Mouse (Mus musculus) heart, adult 2 months (tissue): ENCODE measurements around the gene Borcs5. TPM values are rescaled to one million over a fixed set of nuclear protein-coding genes. Genes with fewer than 3 reads are reported as not detected.

ENCODE experiments used
- DNase-seq, 2 experiments: peaks; one replicate each; pipeline ENCODE4 v3.0.0; 2021
- H3K27ac ChIP-seq: fragments of 200-600 bp; 2 replicates; pipeline ENCODE4 v1.8.1; 2022
- H3K27me3 ChIP-seq: fragments of 200-500 bp; 2 replicates; pipeline ENCODE4 v1.6.1; 2012; ENCODE audit warnings: mild to moderate bottlenecking, low read length, inconsistent platforms, mixed read lengths; ENCODE audit not compliant: control insufficient read depth, insufficient read depth
- H3K36me3 ChIP-seq: fragments of 200-500 bp; 2 replicates; pipeline ENCODE4 v1.6.1; 2012; ENCODE audit warnings: low read length, inconsistent platforms; ENCODE audit not compliant: control insufficient read depth, insufficient read depth
- H3K4me1 ChIP-seq: fragments of 200-500 bp; 2 replicates; pipeline ENCODE4 v1.6.1; 2011; ENCODE audit warnings: low read length; ENCODE audit not compliant: control insufficient read depth, insufficient read depth
- H3K4me3 ChIP-seq: fragments of 200-600 bp; 2 replicates; pipeline ENCODE4 v1.8.1; 2022
- H3K79me2 ChIP-seq: fragments of 200-500 bp; replicated peaks from 2 replicates; pipeline ENCODE4 v1.6.1; 2012; ENCODE audit warnings: mild to moderate bottlenecking, inconsistent platforms, low read length, moderate library complexity, mixed read lengths; ENCODE audit not compliant: control insufficient read depth, insufficient read depth
- H3K9ac ChIP-seq: fragments of 200-500 bp; 2 replicates; pipeline ENCODE4 v1.6.1; 2012; ENCODE audit warnings: low read depth, mild to moderate bottlenecking, control low read depth, inconsistent platforms, low read length, mixed read lengths
- CTCF ChIP-seq: fragments of 200-600 bp; IDR thresholded peaks from 2 replicates; pipeline ENCODE4 v1.8.1; 2022; ENCODE audit warnings: antibody characterized with exemption, mild to moderate bottlenecking, moderate library complexity
- EP300 ChIP-seq: fragments of 200-500 bp; IDR thresholded peaks from 2 replicates; pipeline ENCODE4 v1.6.1; 2011; ENCODE audit warnings: low read depth, low read length, control low read depth; ENCODE audit not compliant: insufficient read depth
- POLR2A ChIP-seq: fragments of 200-500 bp; IDR thresholded peaks from 2 replicates; pipeline ENCODE4 v1.6.1; 2011; ENCODE audit warnings: mild to moderate bottlenecking, low read depth, low read length, control low read depth; ENCODE audit not compliant: insufficient read depth
- whole genome bisulfite sequencing: fragments of 180-500 bp; shearing (Covaris S2); methylation state at CpG from one replicate; pipeline ENCODE4 v1.1.7; 2018; 5-methylcytosine and 5-hydroxymethylcytosine counted together
- intact Hi-C: fragments of 180-260 bp; cut with DNase I; formaldehyde crosslinking; loops from one replicate; pipeline ENCODE4 v1.15.1; 2025
- polyA plus RNA-seq: library from polyadenylated mRNA; depleted of rRNA; stranded (reverse); fragments of >200 nt; gene quantifications from 2 replicates; pipeline ENCODE4 v1.2.3, GENCODE M21; 2012
- total RNA-seq, 2 experiments: library from RNA; stranded (reverse); gene quantifications; 2 replicates each; pipeline ENCODE4 v1.2.3; 2021

Borcs5 gene
- total and polyA plus RNA-seq, 3 experiments: 9.9 to 11.5 (median 10.5) TPM

GRCm38 (mm10) chr6:134684354-134684915, 45.1 kb downstream of the Borcs5 start:
- Histone ChIP-seq H3K27me3 (no peaks in the 10 kb centered on the region), H3K79me2 (0 out of 2 replicates have a peak, but pooled peaks cover 2% of the 10 kb centered on the region), H3K4me1 (peaks cover 3% of the 10 kb centered on the region), H3K9ac (no peak overlapping the region), H3K4me3 (no peak overlapping the region), H3K36me3 (no peaks in the 10 kb centered on the region), H3K27ac (no peak overlapping the region)
- intact Hi-C loops: no loop called here
- 51% methylated on average over 6 of the region's 6 CpGs for WGBS
- no peak for DNase-seq
- TF ChIP-seq POLR2A: no peak
- no peak for TF ChIP-seq EP300
- TF ChIP-seq CTCF: no peak

DNA sequence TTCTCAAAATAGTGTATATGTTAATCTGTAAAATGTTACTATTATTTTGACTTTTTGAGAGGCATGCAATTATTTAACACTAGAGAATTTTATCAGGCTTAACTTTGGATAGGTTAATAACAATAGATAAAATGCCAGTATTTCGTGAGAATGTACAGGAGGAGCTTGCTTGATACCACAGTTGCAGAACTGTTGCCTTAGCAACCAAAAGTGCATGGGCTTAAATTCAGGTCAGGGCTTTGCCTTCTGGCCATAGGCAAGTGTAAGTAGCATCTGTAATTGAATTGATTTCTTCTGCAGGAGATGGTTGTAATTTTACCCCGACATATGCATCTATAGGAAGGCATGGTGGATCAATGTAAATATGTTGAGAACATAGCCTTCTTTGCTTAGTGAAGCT, 45.7 kb downstream of the Borcs5 start:
- intact Hi-C loops: no loop called here
- Histone ChIP-seq H3K4me3 (no peak overlapping the region), H3K36me3 (no peaks in the 10 kb centered on the region), H3K9ac (no peak overlapping the region), H3K27ac (no peak overlapping the region), H3K4me1 (peaks cover 3% of the 10 kb centered on the region), H3K79me2 (0 out of 2 replicates have a peak, but pooled peaks cover 2% of the 10 kb centered on the region), H3K27me3 (no peaks in the 10 kb centered on the region)
- DNase-seq: no peak
- TF ChIP-seq POLR2A: no peak
- no peak for TF ChIP-seq CTCF
- TF ChIP-seq EP300: no peak
- WGBS: 74% methylated on average over 2 of the region's 2 CpGs

- DNase-seq: no peak
- Histone ChIP-seq H3K9ac (no peak overlapping the region), H3K27me3 (no peaks in the 10 kb centered on the region), H3K4me1 (peaks cover 3% of the 10 kb centered on the region), H3K27ac (no peak overlapping the region), H3K36me3 (no peaks in the 10 kb centered on the region), H3K79me2 (0 out of 2 replicates have a peak, but pooled peaks cover 2% of the 10 kb centered on the region), H3K4me3 (no peak overlapping the region)
- intact Hi-C loops: no loop called here
- WGBS: 95% methylated on average over 6 of the region's 6 CpGs
- TF ChIP-seq POLR2A: no peak
- TF ChIP-seq CTCF: no peak
- TF ChIP-seq EP300: no peak
These were observed 46.2 kb downstream of the Borcs5 start for GRCm38 (mm10) chr6:134685515-134685914.

DNA sequence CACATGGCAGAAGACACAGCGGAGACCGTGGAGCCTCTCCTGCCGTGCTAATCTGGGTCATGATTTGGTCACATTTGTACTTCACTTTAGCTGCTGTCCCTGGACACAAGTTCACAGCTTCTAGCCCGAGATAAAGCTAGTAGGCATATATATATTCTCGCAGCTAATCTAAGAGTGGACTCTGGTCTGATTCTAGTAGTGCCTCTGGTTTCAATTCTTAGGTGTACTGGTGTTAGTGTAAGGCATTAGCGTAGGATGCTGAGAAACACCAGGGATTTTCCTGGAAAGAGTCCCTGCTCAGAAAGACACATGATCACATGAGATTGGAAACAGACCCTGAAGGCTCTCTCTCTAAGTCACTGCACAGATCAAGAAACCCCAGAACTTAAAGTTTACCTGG, 55.2 kb downstream of the Borcs5 start:
- H3K27ac ChIP-seq: no peak overlapping the region
- H3K36me3 ChIP-seq: 0 out of 2 replicates have a peak, but pooled peaks cover 3% of the 10 kb centered on the region
- H3K9ac ChIP-seq: no peak overlapping the region
- no peaks in the 10 kb centered on the region for H3K79me2 ChIP-seq
- TF ChIP-seq POLR2A: no peak
- no peak for TF ChIP-seq CTCF
- no peak for TF ChIP-seq EP300
- no peaks in the 10 kb centered on the region for H3K27me3 ChIP-seq
- no peak for DNase-seq
- 82% methylated on average over 6 of the region's 6 CpGs for WGBS
- H3K4me3 ChIP-seq: no peak overlapping the region
- intact Hi-C loops: no loop called here
- H3K4me1 ChIP-seq: peaks cover 1% of the 10 kb centered on the region; the same call in 1 of the 2 replicates

DNA sequence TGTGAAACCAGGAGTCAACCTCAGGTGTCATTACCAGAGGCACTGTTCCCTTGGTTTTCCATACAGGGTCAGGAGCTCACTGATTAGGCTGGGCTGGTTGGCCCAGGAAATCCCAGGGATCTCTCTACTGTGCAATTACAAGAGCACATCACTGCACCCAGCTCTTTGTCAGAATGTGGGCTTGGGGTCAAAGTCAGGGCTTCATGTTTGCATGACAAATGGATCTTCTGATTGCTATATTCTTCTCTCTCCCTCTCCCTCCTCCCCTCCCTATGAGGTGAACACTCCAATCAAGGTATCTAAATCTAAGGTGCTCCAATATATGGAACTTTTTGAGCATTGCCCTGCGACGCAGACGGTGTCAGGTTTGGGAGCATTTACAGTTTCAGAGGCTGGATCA, 55.7 kb downstream of the Borcs5 start:
- DNase-seq: no peak
- no peaks in the 10 kb centered on the region for H3K27me3 ChIP-seq
- intact Hi-C loops: no loop called here
- H3K79me2 ChIP-seq: no peaks in the 10 kb centered on the region
- peaks cover 1% of the 10 kb centered on the region; the same call in 1 of the 2 replicates for H3K4me1 ChIP-seq
- no peak overlapping the region for H3K27ac ChIP-seq
- H3K9ac ChIP-seq: no peak overlapping the region
- TF ChIP-seq POLR2A (no peak), EP300 (no peak), CTCF (no peak)
- no peak overlapping the region for H3K4me3 ChIP-seq
- 0 out of 2 replicates have a peak, but pooled peaks cover 3% of the 10 kb centered on the region for H3K36me3 ChIP-seq
- 95% methylated on average over 3 of the region's 3 CpGs for WGBS

DNA sequence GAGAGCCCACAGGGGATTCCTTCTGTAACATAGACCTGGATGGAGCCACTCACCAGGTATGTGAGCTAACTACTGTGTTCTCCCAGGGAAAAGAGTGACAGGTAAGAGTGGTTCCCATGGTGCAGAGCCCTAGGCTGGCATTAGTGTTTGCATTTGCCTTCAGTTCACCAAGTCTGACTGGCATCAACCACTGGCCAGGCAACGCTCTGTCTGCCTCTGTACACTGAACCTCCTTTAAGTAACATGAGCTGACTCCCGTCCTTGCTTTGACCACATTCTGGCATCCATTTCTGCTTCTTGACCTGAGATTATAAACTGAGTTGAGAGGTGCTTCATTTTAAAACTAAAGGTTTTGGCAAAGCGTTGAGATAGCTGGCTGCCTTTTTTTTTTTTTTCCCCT, 56.3 kb downstream of the Borcs5 start:
- WGBS: 85% methylated on average over 3 of the region's 3 CpGs
- no peaks in the 10 kb centered on the region for H3K27me3 ChIP-seq
- intact Hi-C loops: no loop called here
- H3K9ac ChIP-seq: no peak overlapping the region
- no peaks in the 10 kb centered on the region for H3K79me2 ChIP-seq
- TF ChIP-seq POLR2A: no peak
- TF ChIP-seq EP300: no peak
- no peak for TF ChIP-seq CTCF
- peaks cover 1% of the 10 kb centered on the region; the same call in 1 of the 2 replicates for H3K4me1 ChIP-seq
- H3K27ac ChIP-seq: no peak overlapping the region
- 0 out of 2 replicates have a peak, but pooled peaks cover 3% of the 10 kb centered on the region for H3K36me3 ChIP-seq
- no peak overlapping the region for H3K4me3 ChIP-seq
- DNase-seq: no peak
